Mouse (Mus musculus) ovary, postnatal 36 days (tissue): ENCODE data around the gene Cldn22.

Source experiments
- DNase-seq: peaks from one replicate; pipeline ENCODE4 v3.0.0; 2022; ENCODE audit warnings: low spot score, mixed read lengths

Cldn22 gene

DNA sequence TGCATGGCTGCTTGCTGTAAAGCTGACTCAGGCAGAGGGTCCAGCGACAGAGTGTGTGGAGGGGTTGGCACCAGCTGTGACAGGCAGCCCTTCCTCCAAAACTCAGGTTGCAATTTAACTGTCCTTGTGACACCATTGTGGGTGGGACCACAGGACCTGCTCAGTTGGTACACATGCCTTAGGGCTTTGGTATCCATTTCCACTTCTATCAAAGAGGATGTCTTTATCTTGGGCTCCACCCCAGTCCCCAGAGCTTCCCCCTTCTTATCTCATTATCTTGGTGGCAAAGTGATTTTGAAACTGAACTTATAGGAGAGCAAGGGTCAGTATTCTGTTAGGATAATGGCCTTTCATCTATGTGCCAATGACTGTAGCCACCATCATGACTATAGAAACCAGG is 9.7 kb downstream of the Cldn22 start:
- DNase-seq, result peak; percentile 1

DNA sequence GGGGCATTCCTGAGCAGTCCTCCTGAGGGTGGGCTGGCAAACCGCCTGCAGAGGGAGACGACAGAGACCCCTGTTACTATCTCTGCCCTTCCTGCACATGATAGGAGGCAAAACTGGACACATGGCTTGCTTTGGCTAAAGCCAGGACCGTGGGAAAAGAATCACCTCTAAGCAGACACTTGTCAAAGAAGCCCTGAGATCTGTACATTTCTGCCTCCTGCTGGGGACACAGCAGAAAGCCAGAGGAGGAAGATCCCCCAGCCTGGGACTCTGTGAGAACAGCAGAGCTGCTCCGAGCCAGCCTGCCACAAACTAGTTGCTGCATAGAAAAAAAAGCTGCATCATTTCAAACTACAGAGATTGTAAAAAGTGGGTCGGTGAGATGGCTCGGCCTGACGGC is 18.8 kb downstream of the Cldn22 start:
- DNase-seq, result no peak

DNA sequence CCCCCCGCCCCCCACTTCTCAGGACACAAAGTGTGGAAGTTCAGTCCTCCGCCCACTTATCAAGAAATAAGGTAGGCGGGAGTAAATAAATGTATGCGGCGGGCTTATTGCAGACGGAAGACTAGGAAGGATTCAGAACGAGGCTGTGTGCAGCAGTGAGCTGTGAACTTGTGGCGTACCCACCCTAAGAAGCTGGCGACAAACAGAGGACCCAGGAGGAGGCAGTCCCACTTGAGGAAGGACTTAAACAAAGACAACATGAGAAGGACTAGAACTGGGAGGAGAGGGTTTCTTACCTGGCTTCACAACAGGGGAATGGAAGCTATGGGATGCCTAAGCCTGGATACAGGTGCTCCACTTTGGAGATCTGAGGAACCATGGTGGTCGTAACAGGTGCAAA is 19.4 kb downstream of the Cldn22 start:
- DNase-seq, result no peak

DNA sequence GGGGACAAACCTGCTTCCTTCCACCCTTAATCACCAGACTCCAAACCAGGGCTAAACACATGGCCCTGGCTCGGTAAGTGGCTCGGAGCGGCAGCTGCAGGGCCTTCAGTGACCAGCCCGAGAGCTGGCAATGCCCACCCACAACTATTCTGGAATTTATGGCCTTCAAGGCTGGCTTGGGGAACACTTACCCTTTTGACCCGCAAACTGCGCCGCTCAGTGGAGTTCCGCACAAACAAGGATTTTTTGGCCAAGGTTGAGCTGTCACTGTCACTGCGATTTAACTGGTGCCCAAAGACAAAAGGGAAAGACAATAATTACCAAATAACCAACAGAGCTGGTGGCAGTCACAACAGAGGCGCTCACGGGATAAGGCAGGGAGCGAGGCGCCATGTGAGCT is 21.7 kb downstream of the Cldn22 start:
- no peak for DNase-seq

DNA sequence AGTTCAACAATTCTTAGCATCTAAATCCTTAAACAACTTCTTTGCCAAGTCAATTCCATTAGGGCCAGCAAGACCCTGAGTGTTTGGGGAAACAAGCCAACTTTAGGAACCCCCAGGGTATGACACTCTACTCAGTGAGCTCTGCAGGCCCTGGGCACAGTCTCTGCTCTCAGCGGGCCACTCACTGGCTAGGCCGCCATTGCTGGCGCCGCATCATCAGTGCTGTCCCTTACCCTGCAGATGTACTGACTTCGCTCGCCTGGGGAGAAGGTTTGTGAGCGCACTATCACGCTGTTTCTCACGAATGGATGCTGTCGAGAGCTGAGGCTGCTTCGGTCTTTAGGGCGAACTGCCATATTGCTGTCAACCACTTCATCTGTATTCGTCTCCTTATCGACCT is 22.9 kb downstream of the Cldn22 start:
- no peak for DNase-seq

DNA sequence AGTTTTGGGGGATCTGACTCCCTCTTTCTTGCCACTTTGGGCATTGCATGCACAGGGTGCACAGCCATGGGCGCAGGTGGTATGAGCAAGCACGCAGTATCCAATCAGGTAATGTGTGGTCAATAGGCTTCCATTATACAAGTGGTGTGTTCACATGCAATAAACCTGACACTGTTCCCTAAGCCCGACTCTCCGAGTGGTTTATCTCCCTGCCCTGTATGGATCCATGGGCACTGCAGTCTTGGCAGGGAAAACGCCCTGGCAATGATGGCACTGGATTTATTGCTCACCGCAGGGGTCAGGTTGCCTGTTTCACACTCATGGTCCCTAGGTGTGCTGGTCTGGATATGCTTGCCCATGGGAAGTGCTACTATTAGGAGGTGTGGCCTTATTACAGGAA is 23.6 kb downstream of the Cldn22 start:
- no peak for DNase-seq

DNA sequence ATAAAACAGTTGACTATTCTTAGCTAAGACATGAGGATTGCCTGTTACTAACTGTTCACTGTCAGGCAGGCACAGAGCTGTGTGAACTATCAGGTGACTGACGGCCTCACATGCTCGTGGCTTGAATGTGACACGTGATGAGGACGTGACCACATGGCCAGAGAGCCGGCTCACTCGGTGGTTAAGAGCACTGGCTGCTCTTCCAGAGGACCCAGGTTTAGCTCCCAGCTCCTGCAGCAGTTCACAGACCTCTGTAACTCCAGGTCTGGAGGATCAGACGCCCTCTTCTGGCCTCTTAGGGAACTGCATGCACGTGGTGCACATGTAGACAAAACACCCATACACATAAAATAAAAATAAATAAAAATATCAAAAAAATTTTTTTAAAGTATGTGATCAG is 25.6 kb downstream of the Cldn22 start:
- no peak for DNase-seq

DNA sequence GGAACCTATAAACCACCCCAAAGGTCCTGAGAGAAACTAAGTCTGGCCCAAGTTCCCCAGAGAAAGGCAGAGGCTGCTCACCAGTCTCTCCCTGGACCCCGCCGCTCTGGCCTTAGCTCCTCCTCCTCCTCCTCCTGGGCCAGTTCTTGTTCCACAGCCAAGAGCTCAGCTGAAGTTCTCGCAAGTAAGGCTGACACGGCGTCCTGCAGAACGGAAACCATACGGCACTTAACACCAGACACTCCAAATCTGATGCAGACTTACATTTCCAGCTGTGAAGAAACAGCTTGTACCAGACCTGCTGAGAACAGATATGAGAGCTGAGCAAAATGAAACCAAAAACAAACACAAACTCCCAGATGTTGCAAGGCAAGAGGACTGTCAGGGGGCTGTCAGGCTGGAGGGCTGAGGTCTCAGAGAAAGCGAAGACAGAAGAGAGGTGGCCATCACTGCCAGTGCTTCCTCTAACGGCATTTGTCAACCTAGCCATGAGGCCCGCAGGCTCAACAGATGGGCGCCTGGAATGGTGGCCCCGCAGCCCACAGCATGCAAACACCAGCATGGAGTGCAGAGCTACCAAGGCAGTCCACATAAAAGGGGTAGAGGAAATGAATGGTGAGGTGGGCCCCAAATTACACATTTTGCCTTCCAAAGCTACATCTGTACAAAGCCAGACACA is 27.7 kb downstream of the Cldn22 start:
- no peak for DNase-seq

DNA sequence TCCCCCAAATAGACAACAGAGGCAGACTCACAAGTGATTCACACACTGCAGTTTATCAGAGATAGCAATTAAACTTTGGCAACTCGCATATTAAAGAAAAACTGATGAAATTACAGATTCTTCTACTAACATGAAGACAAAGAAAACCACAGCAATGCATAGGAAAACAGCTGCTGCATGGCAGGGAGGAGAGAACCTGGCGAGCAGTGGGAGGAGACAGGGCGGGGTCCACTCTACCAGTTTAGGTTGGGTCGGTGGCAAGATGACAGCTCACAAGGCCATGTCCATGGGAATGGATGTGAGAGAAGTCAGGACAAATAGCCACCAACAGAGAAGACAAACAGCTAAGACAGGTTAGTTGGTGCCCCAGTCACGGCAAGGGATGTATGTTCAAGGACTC is 28.5 kb downstream of the Cldn22 start:
- no peak for DNase-seq

DNA sequence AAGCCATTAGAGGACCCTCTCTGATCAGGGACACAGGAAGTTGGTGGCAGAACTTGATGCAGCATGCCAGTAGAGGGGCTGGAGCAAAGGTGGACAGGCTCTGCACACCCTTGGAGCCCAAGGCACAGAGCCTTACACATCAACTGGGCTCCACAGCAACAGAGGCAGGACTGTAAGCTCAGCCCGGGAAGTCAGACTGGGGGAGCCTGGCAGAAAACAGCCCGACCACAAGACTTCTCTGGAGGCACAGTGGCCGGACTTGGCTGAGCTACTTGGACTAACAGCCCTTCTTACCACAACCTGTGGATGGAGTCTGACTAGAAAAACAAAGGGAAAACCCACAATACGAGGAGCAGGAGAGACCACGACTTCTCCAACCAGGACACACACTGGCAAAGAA is 29.1 kb downstream of the Cldn22 start:
- DNase-seq, result no peak

DNA sequence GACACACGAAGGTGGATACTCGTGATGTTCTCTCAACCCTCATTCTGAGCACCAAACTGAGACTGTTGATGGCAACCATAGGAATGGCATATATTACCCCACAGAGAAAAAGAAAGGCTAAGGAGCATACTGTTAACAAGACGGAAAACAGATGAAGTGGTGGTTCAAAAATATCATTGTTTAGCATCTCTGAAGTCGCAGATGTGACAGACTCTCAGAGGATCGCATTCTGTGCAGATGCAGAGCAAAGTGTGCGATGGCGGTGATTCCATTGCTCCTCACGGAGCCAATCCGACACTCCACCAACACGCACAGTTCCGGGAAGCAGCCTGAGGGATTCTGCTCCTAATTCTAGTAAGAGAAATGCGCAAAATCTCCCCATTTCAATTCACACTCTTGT is 35.0 kb downstream of the Cldn22 start:
- DNase-seq, result no peak

DNA sequence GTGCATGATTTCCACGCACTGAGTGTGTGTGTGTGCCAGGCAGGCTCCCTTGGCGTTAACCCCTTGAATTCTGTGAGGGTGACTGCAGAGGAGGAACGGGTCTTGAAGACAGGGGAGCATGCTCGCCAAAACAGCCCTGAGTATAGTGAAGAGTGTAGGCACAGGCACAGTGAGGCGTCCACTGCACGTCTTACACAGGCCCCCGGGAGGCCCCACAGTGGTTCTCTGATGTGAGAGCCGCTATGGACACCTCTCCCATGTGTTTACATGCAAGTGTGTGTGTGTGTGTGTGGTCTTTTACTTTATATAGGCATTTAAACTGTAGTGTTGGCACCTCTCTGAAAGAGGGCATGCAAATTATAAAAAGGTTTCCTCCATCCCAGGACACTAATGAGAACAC is 42.3 kb downstream of the Cldn22 start:
- no peak for DNase-seq

DNA sequence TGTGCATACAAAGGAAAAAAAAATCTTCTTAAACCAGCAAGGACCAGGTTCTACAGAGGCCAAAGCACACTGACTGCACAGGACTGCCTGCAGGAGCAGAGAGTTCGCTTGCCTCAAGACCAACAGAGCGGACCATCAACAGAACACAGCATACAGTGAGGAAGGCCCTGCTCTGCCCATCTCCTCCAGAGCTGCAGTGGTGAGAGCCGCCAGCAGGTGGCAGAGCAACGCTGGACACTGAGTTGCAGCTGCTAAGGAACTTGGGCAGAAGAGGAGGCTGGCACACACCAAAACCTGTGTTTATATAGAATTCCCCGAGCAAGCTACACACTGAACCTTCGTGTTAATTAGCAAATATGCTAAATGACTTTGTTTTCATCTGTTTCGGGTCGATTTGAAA is 42.8 kb downstream of the Cldn22 start:
- DNase-seq, result peak; percentile 82

DNA sequence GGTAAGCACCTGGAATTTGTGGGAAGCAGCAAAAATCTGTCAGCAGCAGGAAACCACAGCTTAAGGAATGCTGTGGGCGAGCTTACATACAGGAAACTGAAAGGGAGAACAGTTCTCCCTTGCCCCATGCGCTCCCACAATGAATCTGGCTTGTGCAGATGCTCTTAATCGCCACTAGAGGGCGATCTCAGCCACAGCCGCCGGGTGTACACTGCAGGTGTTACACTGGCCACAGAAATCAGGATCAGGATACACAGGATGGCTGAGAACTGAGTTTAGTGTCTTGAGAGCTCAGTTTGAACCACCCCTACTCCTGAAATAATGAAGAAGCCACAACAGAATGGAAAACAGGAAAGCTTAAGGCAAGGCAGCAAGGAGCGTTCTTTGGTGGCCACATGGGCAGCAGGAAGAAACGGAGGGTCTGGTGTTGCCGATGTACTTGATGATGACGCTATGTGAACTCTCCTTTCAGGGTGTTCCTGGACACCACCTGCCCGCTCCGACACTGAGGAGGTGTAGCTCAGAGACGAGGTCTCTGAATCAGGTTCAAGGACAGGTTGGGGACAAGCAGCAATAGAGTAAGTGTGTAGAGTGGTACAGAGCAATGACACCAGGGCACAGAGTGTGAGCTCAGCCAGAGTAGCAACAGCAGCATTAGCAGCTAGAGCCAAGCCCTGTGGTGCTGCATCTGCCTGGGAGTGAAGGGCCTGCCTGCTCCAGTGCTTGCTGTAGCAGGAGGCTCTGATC is 48.3 kb downstream of the Cldn22 start:
- no peak for DNase-seq

DNA sequence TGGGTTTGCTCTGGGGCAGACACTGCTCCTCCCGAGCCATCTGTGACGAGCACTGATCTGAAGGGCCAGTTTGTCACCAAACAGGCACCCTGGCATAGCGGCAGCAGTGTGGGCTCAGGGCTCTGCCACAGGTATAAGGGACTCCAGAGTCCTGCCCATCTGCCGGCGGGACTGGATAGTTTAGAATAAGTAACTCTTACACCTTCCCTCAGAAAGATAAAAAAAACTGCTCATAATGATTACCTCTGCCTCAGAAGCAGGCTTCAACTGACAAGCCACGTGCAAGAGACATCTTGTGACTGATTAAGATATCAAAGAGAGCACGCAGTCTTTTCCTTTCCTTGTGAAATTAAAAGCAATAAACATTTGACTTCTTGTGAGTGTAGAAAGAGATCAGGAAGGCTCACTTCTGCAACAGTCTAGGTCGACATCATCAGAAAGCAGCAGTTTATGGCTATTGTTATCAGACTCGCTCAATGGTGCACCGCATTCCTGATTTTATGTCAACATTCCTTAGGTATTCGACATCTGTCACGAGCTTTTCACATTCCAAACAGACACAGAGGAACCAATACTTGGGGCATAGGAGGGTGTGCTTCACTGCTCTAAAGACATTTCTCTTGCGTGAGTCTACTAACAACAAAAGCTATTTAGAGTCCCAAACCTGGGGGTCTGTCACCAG is 50.4 kb downstream of the Cldn22 start:
- DNase-seq, result no peak
